Mouse (Mus musculus): ENCODE results near the gene Prpf38a. TPM values are rescaled to one million over a fixed set of nuclear protein-coding genes. Genes with fewer than 3 reads are reported as not detected.

Gene Prpf38a
- total RNA-seq (2021) = 10 to 100 TPM; 29.4 TPM
- long read RNA-seq, experiment 1, transcript Prpf38a-201 (10 exons, 1,516 nt) = major isoform, 24 of 31 reads
- long read RNA-seq, experiment 1, partial matches to known transcripts = 2 of 31 reads
- long read RNA-seq, experiment 1, other reads (novel, unspliced or antisense) = 5 of 31 reads
- long read RNA-seq, experiment 2, transcript Prpf38a-201 (10 exons, 1,516 nt) = major isoform, 18 of 20 reads
- long read RNA-seq, experiment 2, partial matches to known transcripts = 1 of 20 reads
- long read RNA-seq, experiment 2, other reads (novel, unspliced or antisense) = 1 of 20 reads

DNA sequence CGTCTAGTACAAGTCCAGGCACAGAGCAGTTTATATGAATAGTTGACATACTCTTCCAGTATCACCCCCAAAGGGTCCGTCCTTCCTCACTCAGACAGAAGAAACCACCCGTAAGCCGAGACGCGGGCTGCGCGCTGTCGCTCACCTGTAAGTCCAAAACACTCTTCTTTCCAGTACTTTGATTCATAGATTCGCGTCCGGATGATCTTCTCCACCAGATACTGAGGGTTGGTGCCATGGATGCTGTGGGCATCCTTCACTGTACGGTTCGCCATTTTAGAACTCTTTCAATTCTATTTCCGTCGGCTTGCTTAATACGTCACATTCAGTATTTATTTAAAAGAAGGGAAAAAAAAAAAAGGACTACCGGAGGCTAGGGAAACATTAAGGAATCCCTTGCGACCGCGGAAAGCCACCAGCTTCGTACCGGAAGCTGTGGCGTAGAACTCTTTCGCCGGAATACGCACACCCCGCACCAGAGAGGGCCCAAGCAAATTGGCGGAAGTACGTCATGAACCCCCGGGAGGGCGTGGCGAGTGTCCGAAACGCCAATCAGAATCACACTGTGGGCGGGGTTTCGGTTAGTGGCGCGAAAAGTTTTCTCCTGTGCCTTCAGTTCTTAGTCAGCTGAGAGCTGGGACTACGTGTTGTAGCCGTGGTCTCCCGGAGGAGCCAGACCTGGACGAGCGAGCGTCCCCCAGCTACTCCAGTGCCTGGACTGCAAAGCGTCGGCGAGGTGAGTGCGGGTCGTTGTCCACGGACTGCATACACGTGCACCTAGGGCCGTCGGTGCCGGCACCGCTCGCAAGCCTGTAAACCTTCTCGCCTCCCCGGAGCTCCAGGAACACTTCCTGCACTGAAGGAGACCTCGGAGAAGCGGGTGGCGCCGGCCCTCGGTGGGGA is at the start of gene Prpf38a, which contains the start of gene Orc1:
Prpf38a (minus strand) TSS at position 497 of the 903 bp plus-strand sequence.
Orc1 (plus strand) TSS at position 584 of the 903 bp plus-strand sequence.
- peak; percentile 98 for DNase-seq (ENCODE audit: low spot score in 2 of 2)

GRCm38 (mm10) chr4:108627066-108627465 is 47.9 kb upstream of the Prpf38a start:
- no peak for DNase-seq (ENCODE audit: low spot score in 2 of 2)

- DNase-seq (ENCODE audit: low spot score in 2 of 2) = no peak
Measured at GRCm38 (mm10) chr4:108621504-108621903, 42.4 kb upstream of the Prpf38a start.

GRCm38 (mm10) chr4:108620536-108620935 is 41.4 kb upstream of the Prpf38a start:
- DNase-seq (ENCODE audit: low spot score in 2 of 2) = no peak

GRCm38 (mm10) chr4:108619587-108620341 is 40.6 kb upstream of the Prpf38a start, which contains the start of gene Cc2d1b:
Gene Cc2d1b (plus strand): TSS chr4:108619940.
- DNase-seq (ENCODE audit: low spot score in 2 of 2) = peak; percentile 89 to 93

- DNase-seq (ENCODE audit: low spot score in 2 of 2) = peak in 1 of 2 experiments; percentile 36
Measured at GRCm38 (mm10) chr4:108619165-108619564, 40.0 kb upstream of the Prpf38a start.

DNA sequence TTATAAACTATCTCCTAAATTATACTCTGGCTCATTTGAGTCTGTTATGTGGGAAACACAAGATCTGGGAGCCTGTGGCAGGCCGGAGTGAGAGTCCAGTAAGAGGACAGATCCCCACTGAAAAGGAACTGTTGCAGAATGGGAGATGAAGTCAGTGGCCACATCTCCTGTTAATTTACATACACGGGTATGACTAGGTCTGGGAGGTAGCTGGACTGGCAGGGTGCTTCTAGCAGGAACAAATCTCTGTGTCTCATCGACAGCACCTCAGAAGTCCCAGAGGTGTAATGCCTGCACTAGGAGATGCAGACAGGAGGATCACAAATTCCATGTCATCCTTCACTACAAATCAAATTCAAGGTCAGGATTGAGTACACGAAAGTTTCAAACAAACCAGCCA is 39.5 kb upstream of the Prpf38a start:
- no peak for DNase-seq (ENCODE audit: low spot score in 2 of 2)

DNA sequence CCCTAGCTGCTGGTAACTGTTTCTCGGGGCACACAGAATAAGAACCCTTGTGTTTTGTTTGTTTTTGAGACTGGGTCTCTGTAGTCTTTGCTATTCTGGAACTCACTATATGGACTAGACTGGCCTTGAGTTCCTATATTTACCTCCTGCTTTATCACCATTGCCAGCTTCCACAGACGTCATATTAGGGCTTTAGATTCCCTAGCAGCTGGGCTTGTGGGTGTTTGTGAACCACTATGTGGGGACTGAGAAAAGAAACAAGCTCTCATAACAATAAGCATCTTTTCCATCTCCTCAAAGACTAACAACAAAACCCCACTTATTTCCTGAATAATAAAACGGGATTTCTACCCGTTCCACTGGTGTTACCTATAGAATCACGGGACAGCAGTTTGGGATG is 31.8 kb upstream of the Prpf38a start:
- no peak for DNase-seq (ENCODE audit: low spot score in 2 of 2)

GRCm38 (mm10) chr4:108608651-108609050 is 29.5 kb upstream of the Prpf38a start:
- no peak for DNase-seq (ENCODE audit: low spot score in 2 of 2)

DNA sequence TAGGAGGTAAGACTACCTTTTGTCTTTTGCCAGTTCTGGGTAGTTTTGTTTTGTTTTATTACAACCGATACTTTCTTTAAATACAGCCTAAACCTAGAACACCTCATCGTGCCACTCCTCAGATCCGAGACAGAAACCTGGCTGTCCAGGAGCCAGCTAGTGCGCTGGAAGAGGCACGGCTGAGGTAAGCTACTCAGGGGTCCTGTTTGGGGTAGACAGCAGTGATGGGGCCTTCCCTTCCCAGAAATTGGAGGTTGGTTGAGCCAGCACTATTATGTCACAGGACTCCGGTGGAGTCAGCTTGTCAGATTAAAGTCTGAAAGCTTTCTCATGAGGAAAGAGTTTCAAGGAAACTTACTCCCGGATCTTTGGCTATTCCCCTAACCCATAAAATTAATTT is 22.7 kb upstream of the Prpf38a start:
- no peak for DNase-seq (ENCODE audit: low spot score in 2 of 2)

DNA sequence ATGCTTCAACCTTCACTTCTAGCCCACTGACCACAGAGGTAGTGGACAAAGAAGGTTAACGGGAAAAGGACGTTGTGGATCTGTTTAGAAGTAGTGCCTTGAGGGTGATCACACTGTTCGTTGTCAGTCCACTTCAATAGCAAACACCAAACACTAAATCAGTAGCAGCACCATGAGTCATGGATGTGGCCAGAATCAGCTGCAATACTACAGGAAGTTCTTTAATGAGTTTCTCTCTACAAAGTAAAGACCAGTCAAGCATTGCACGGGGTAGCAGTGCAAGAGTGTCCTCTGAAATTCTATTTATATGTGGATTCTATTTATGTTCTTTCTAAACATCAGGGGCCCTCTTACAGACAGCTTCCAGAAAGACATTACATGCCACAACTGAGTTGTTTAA is 19.2 kb upstream of the Prpf38a start:
- no peak for DNase-seq (ENCODE audit: low spot score in 2 of 2)

DNA sequence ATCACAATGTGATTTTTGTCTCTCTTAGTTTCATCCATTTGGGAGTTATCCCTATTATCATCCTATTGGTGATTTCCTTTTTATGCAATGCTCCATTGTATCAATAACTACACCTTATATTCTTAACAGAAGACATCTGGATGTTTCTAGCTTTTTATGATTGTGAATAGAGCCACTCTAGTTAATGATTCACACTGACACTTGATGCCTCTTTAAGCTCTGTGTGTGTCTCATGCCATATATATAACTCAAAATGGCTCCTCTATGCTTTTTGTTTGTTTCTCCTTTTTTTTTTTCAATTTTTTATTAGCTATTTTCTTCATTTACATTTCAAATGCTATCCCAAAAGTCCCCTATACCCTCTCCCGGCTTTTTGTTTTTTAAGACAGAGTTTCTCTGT is 16.6 kb upstream of the Prpf38a start:
- DNase-seq (ENCODE audit: low spot score in 2 of 2) = no peak

GRCm38 (mm10) chr4:108593376-108593775 is 14.2 kb upstream of the Prpf38a start:
- DNase-seq (ENCODE audit: low spot score in 2 of 2) = no peak

- DNase-seq (ENCODE audit: low spot score in 2 of 2) = no peak
Measured at GRCm38 (mm10) chr4:108579743-108580411, 741 bp upstream of the Prpf38a start.

DNA sequence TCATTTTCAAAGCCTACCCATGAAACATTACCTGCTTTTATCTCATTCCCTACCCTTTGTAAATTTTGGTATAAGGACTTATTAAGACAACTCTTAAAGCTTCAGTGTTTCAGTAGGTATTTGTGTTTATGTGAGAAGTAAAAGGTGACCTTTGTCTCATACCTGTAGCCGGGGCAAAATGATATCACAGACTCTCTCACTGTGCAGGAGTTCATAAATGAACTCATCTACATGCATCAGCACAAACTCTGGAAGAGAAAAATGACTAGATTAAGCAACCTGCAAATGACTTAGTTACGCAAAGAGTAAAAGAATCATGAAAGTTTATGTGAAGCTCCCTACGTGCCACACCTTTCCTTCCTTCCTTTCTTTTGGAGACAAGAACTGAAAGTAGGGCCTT is 6.5 kb downstream of the Prpf38a start:
- no peak for DNase-seq (ENCODE audit: low spot score in 2 of 2)

GRCm38 (mm10) chr4:108565026-108565425 is 14.1 kb downstream of the Prpf38a start:
- DNase-seq (ENCODE audit: low spot score in 2 of 2) = no peak

GRCm38 (mm10) chr4:108539701-108540100 is 39.4 kb downstream of the Prpf38a start:
- DNase-seq (ENCODE audit: low spot score in 2 of 2) = no peak

Measured in left cerebral cortex, adult 18-20 months (tissue).